Mouse (Mus musculus) bone marrow, adult 2 months (tissue): ENCODE measurements around the gene Dppa5a.
"Not testable (repeated sequence)": the region's sequence is repeated elsewhere in the genome, so short reads cannot be mapped to it uniquely, and the experiment has no call there.

Source experiments
- CTCF ChIP-seq: fragments of 200-500 bp; IDR thresholded peaks from 2 replicates; pipeline ENCODE4 v1.5.1; 2011; ENCODE audit warnings: low read length, control low read depth; ENCODE audit not compliant: control insufficient read depth, insufficient read depth
- POLR2A ChIP-seq: fragments of 200-500 bp; IDR thresholded peaks from 2 replicates; pipeline ENCODE4 v1.6.1; 2011; ENCODE audit warnings: low read depth, mild to moderate bottlenecking, control low read depth, low read length, borderline replicate concordance; ENCODE audit not compliant: control insufficient read depth

DNA sequence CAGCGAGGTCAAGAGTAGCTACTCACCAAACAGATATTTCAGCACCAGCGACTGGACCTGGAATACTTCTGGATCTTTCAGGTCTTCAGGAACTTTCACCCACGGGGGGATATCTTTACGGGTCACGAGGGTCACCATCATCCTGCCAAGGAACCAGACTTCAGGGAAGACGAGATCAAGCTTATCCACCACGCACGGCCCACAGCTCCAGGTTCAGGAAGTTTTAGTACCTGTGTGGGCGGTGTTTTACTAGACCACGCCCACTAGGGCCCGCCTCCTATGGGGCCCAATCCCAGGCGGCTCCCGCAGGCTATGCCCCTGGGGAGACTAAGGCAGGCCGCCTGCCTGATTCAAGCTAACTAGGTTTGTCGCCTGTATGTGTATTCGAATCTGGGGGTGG, at the start of gene Dppa5a:
- not testable (repeated sequence) for TF ChIP-seq CTCF, POLR2A
